ENCODE assay signal across 9 mouse cellular contexts in genomic region chr10:53795567-53796257, GRCm38 (mm10). TPM values are rescaled to one million over a fixed set of nuclear protein-coding genes. Genes with fewer than 3 reads are reported as not detected.
DNase-seq lines count a peak whose midpoint lies in the region; ATAC-seq and TF ChIP-seq lines count a peak whose summit lies in the region.
"Had no signal": no experiment of that assay in that cellular context is flagged by ENCODE, and none has a peak within 500 bp of the region (broad histone marks: within the 10 kb centered on the region; RNA-seq: fewer than 3 reads in every experiment).

No protein-coding gene starts in this region.

- H3K36me3 ChIP-seq in liver, postnatal 0 days (replicated peaks; ENCODE audit: insufficient read depth, low read length): no peaks in the 10 kb centered on the region
- H3K36me3 ChIP-seq in liver, embryonic 11.5 days (ENCODE audit: control insufficient read depth, insufficient read depth, low read length): no peaks in the 10 kb centered on the region
- H3K36me3 ChIP-seq: liver, embryonic 15.5 days had no signal

- ATAC-seq in liver, postnatal 0 days: no peak
- ATAC-seq in liver, embryonic 11.5 days (replicated peaks; ENCODE audit: low FRiP score): no peak
- ATAC-seq in megakaryocyte-erythroid progenitor cell, adult 5-6 weeks (replicated peaks; ENCODE audit: low FRiP score, low TSS enrichment, poor library complexity, severe bottlenecking): peak; percentile 77
- no peak for ATAC-seq in granulocyte monocyte progenitor cell, adult 5-6 weeks (replicated peaks; ENCODE audit: poor library complexity, severe bottlenecking)

- DNase-seq in adrenal gland, postnatal 14 days: peak; percentile 14
- no peak for DNase-seq in adrenal gland, adult 18-20 months (ENCODE audit: low spot score in 2 of 2)
- DNase-seq in liver, postnatal 0 days: no peak
- no peak for DNase-seq in liver, embryonic 11.5 days (ENCODE audit: low spot score)
- DNase-seq in forelimb bud, embryonic 11.5 days (ENCODE audit: low read depth, low spot score): peak; percentile 25
- DNase-seq in urinary bladder, postnatal 25 days (ENCODE audit: low spot score): no peak

- WGBS in liver, postnatal 0 days (ENCODE audit: insufficient replicate concordance): 13% methylated on average over 2 of the region's 2 CpGs
- WGBS in liver, embryonic 11.5 days: 21% methylated on average over 2 of the region's 2 CpGs

- H3K4me1 ChIP-seq in liver, postnatal 0 days (ENCODE audit: insufficient read depth): no peaks in the 10 kb centered on the region
- no peaks in the 10 kb centered on the region for H3K4me1 ChIP-seq in liver, embryonic 11.5 days (replicated peaks; ENCODE audit: control insufficient read depth, insufficient read depth, low read length)
- H3K4me1 ChIP-seq: liver, embryonic 15.5 days had no signal

- no peaks in the 10 kb centered on the region for H3K9me3 ChIP-seq in liver, postnatal 0 days (ENCODE audit: low read length)
- no peaks in the 10 kb centered on the region for H3K9me3 ChIP-seq in liver, embryonic 11.5 days (ENCODE audit: control insufficient read depth, low read length)
- H3K9me3 ChIP-seq: liver, embryonic 15.5 days had no signal

- TF ChIP-seq EP300 in liver, postnatal 0 days (IDR thresholded peaks at IDR 0.05; ENCODE audit: low read depth): no peak

- no peak overlapping the region for H3K9ac ChIP-seq in liver, postnatal 0 days (replicated peaks)
- no peak overlapping the region for H3K9ac ChIP-seq in liver, embryonic 11.5 days (ENCODE audit: low read depth, low read length)
- H3K9ac ChIP-seq: liver, embryonic 15.5 days had no signal

- H3K27ac ChIP-seq in liver, postnatal 0 days (ENCODE audit: low read depth): no peak overlapping the region
- H3K27ac ChIP-seq in liver, embryonic 11.5 days (ENCODE audit: low read depth, low read length): no peak overlapping the region
- H3K27ac ChIP-seq: liver, embryonic 15.5 days had no signal

- no peak overlapping the region for H3K4me2 ChIP-seq in liver, postnatal 0 days (ENCODE audit: low read depth, low read length)
- no peak overlapping the region for H3K4me2 ChIP-seq in liver, embryonic 11.5 days
- H3K4me2 ChIP-seq: liver, embryonic 15.5 days had no signal

- H3K4me3 ChIP-seq in liver, postnatal 0 days (ENCODE audit: low read depth, low read length): no peak overlapping the region
- no peak overlapping the region for H3K4me3 ChIP-seq in liver, embryonic 11.5 days (ENCODE audit: low read depth, low read length)
- H3K4me3 ChIP-seq: liver, embryonic 15.5 days had no signal

- H3K27me3 ChIP-seq in liver, postnatal 0 days (ENCODE audit: insufficient read depth, low read length): no peaks in the 10 kb centered on the region
- no peaks in the 10 kb centered on the region for H3K27me3 ChIP-seq in liver, embryonic 11.5 days (replicated peaks; ENCODE audit: control insufficient read depth, insufficient read depth, low read length)
- H3K27me3 ChIP-seq: liver, embryonic 15.5 days had no signal

- TF ChIP-seq CTCF in liver, postnatal 0 days (IDR thresholded peaks at IDR 0.05; ENCODE audit: low read depth): peak; percentile 49

RNA-seq across cellular contexts. Expression of gene Fam184a, which starts 44.8 kb away (rescaled TPM):
- 2.1 and 3.0 TPM in 2 replicates for total RNA-seq in adrenal gland, postnatal 14 days (2021)
- total RNA-seq in adrenal gland, adult 18-20 months (2021): 1 to 10 TPM; 2.4 to 3.3 TPM
- polyA plus RNA-seq in liver, postnatal 0 days (2015; fragmentation: Nextera tagmentation; extraction: Ambion mirVana): 0.05 and 0.06 TPM in 2 replicates
- polyA plus RNA-seq in liver, embryonic 11.5 days (2014; fragmentation: Nextera tagmentation; extraction: Ambion mirVana): 1.7 and 1.9 TPM in 2 replicates
- total RNA-seq in megakaryocyte-erythroid progenitor cell, adult 5-6 weeks (2014; fragmentation: Nextera tagmentation): 2.0 and 3.2 TPM in 2 replicates
- 4.5 and 14.9 TPM in 2 replicates for total RNA-seq in megakaryocyte-erythroid progenitor cell, adult 5-6 weeks (2017)
- total RNA-seq in granulocyte monocyte progenitor cell, adult 5-6 weeks (2014; fragmentation: Nextera tagmentation): 1.7 TPM in 1 of 2 replicates, not detected in the other
- 0.43 and 3.4 TPM in 2 replicates for total RNA-seq in granulocyte monocyte progenitor cell, adult 5-6 weeks (2017)

Comparison
In these comparisons a context has a peak if more than half of its experiments do, and no peak if none do; other contexts are left out.
1. DNase-seq: peak in adrenal gland, postnatal 14 days (single experiment) and forelimb bud, embryonic 11.5 days (single experiment); none in adrenal gland, adult 18-20 months (0 of 2), liver, postnatal 0 days (single experiment), liver, embryonic 11.5 days (single experiment) and urinary bladder, postnatal 25 days (single experiment).